Mouse (Mus musculus) myocyte (in vitro differentiated cells): Measurements from ENCODE around the gene Slc22a15.

Source experiments
- E2F4 ChIP-seq: IDR thresholded peaks from one replicate; pipeline ENCODE4 v1.6.1; 2011; ENCODE audit warnings: mild to moderate bottlenecking, control low read depth, moderate library complexity; ENCODE audit not compliant: insufficient read depth
- MAX ChIP-seq: IDR thresholded peaks from one replicate; pipeline ENCODE4 v1.6.1; 2011; ENCODE audit warnings: low read depth, mild to moderate bottlenecking, control low read depth
- MYOD1 ChIP-seq, 3 experiments: IDR thresholded peaks; one replicate each; pipeline ENCODE4 v1.6.1; 2011; ENCODE audit warnings: control low read depth in 2 of 3, low read depth in 2 of 3, mild to moderate bottlenecking in 2 of 3, moderate library complexity in 1 of 3; ENCODE audit not compliant: insufficient read length in 2 of 3, control insufficient read depth in 1 of 3
- MYOG ChIP-seq, 3 experiments: IDR thresholded peaks; one replicate each; pipeline ENCODE4 v1.6.1; 2011; ENCODE audit warnings: control low read depth in 2 of 3, low read depth in 2 of 3, mild to moderate bottlenecking in 2 of 3; ENCODE audit not compliant: insufficient read length in 2 of 3, control insufficient read depth in 1 of 3, insufficient read depth in 1 of 3
- POLR2A ChIP-seq: IDR thresholded peaks from one replicate; pipeline ENCODE4 v1.6.1; 2011; ENCODE audit warnings: low read depth, mild to moderate bottlenecking, control low read depth, moderate library complexity; ENCODE audit not compliant: insufficient read length
- POLR2AphosphoS2 ChIP-seq: IDR thresholded peaks from one replicate; pipeline ENCODE4 v1.6.1; 2011; ENCODE audit warnings: low read depth, control low read depth; ENCODE audit not compliant: insufficient read length
- REST ChIP-seq: IDR thresholded peaks from one replicate; pipeline ENCODE4 v1.6.1; 2011; ENCODE audit warnings: mild to moderate bottlenecking, control low read depth, moderate library complexity; ENCODE audit not compliant: insufficient read depth, insufficient read length
- TCF3 ChIP-seq: IDR thresholded peaks from one replicate; pipeline ENCODE4 v1.6.1; 2011; ENCODE audit warnings: low read depth, control low read depth; ENCODE audit not compliant: insufficient read length
- USF1 ChIP-seq: IDR thresholded peaks from one replicate; pipeline ENCODE4 v1.6.1; 2011; ENCODE audit warnings: low read depth, mild to moderate bottlenecking, control low read depth, moderate library complexity

DNA sequence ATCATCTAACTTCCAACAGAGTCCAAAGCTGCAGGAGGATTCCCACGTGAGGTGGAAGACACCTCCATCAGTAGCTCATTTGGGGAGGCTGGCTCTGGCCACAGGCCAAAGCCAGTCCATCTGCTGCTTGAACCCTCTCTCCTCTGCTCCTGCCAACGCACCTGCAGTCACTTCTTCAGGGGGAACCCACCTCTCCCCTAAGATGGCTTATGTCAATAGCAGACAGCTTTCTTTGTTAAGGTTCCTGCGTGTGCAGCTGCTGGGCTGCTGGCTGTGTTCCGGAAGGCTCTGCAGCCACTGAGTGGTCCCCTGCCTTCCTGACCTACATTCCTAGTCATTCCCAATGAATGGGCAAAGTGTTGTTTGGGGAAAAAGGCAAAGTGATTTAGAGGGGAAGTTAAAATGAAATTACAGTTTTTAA, 57.2 kb downstream of the Slc22a15 start:
- TF ChIP-seq E2F4 = no peak
- TF ChIP-seq POLR2A = no peak
- TF ChIP-seq USF1 = no peak
- TF ChIP-seq MYOG (IDR thresholded peaks at IDR 0.05; ENCODE audit: control insufficient read depth in 1 of 3, insufficient read depth in 1 of 3, insufficient read length in 2 of 3, low read depth in 2 of 3) = no peak
- no peak for TF ChIP-seq REST
- no peak for TF ChIP-seq MAX
- TF ChIP-seq POLR2AphosphoS2 = no peak
- TF ChIP-seq MYOD1 (IDR thresholded peaks at IDR 0.05; ENCODE audit: control insufficient read depth in 1 of 3, insufficient read length in 2 of 3, low read depth in 2 of 3) = no peak
- no peak for TF ChIP-seq TCF3
